Mouse (Mus musculus) thymus, adult 2 months (tissue): ENCODE results near the gene Itga10.

Experiments
- CTCF ChIP-seq: fragments of 200-500 bp; IDR thresholded peaks from 2 replicates; pipeline ENCODE4 v1.5.1; 2012; ENCODE audit warnings: mild to moderate bottlenecking, control low read depth, low read length, moderate library complexity, borderline replicate concordance; ENCODE audit not compliant: control insufficient read depth, poor library complexity, insufficient read depth; ENCODE audit errors: extremely low read depth
- POLR2A ChIP-seq: fragments of 200-500 bp; IDR thresholded peaks from 2 replicates; pipeline ENCODE4 v1.6.1; 2012; ENCODE audit warnings: mild to moderate bottlenecking, low read length, control low read depth, moderate library complexity; ENCODE audit not compliant: control insufficient read depth, poor library complexity, insufficient read depth; ENCODE audit errors: extremely low read depth

DNA sequence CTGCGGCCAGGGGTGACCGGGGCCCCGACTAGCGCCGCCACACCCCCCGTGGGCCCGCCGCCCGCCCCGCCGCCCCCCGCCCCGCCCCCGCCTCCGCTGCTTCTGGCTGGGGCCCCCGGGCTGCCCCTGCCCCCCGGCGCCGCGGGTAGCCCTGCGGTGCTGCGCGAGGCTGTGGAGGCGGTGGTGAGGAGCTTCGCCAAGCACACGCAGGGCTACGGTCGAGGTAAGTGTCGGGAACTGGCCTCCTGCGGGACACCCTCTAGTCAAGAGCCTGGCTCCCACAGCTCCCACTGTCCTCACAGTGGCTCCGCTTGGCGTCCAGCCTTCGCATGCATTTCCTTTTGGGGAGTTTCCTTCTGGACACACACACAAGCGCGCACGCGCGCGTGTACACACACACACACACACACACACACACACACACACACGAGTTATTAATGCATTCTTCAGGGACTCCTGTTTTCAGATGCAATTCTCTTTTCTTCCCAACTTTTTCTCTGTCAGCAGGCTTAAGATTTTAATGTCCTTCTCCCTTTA is 44.1 kb upstream of the Itga10 start:
- no peak for TF ChIP-seq CTCF
- no peak for TF ChIP-seq POLR2A
